Mouse (Mus musculus): ENCODE data around the gene Pnrc2.

Gene Pnrc2

GRCm38 (mm10) chr4:135823298-135823697, 50.4 kb downstream of the Pnrc2 start:
- DNase-seq (ENCODE audit: low spot score), result no peak

GRCm38 (mm10) chr4:135821772-135822171, 51.9 kb downstream of the Pnrc2 start:
- DNase-seq (ENCODE audit: low spot score), result no peak

Data from spleen, adult 12 weeks (tissue).